Mouse (Mus musculus): ENCODE results near the gene Itpk1. TPM values are rescaled to one million over a fixed set of nuclear protein-coding genes. Genes with fewer than 3 reads are reported as not detected.
A peak's percentile ranks its signal among the peaks of the same experiment; 100 is the strongest.

Gene Itpk1
- polyA plus RNA-seq (2015; fragmentation: Nextera tagmentation; extraction: Ambion mirVana): 4.8 and 5.5 TPM in 2 replicates

DNA sequence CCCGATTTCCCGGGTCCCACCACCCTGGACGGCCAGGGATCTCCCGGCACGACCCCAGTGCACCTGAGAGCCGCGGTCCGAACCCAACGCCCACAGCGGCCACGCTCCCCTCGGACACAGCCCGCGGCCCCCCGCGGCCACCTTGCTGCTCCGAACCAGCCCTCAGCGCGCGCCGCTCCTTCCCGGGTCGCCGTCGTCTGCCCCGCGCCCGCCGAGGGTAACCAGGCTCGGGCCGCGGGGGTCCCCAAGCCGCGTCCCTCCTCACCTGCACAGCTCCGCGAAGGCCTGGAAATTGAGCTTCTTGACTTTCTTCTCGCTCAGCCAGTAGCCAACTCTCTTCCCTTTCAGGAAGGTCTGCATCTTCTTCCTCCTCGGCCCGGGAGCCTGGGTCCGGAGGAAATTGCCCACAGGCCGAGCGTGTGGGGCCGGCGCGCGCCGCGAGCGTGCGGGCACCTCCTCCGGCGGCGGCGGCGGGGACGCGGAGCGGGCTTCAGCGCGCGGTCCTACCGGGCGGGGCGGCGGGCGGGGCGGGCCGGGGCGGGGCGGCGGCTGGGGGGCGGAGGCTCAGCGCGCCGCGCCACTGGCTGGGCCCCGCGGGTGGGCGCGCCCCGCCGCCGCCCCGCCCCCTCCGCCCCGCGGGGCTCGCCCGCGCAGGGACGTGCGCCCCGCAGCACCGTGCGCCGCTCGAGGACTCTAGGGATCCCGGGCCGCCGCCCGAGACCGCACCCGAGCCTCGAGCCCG lies at the start of gene Itpk1:
Gene Itpk1 (minus strand): TSS at position 474 of the 742 bp plus-strand sequence.
- H3K27me3 ChIP-seq (ENCODE audit: control insufficient read depth, insufficient read depth, low read depth, low read length): peaks cover 8% of the 10 kb centered on the region
- H3K36me3 ChIP-seq (ENCODE audit: control insufficient read depth, insufficient read depth): no peaks in the 10 kb centered on the region
- peak; percentile 97 for ATAC-seq (ENCODE audit: low read depth)
- H3K9me3 ChIP-seq (replicated peaks; ENCODE audit: control insufficient read depth, low read length): no peaks in the 10 kb centered on the region
- H3K4me1 ChIP-seq (ENCODE audit: control insufficient read depth, low read depth, low read length): peaks cover 32% of the 10 kb centered on the region
- WGBS (ENCODE audit: insufficient replicate concordance): under 1% methylated on average over 55 of the region's 105 CpGs
- peak within 1 kb of the TSS; percentile 84 for H3K27ac ChIP-seq (ENCODE audit: low read length)
- peak within 1 kb of the TSS; percentile 99 for H3K4me2 ChIP-seq (ENCODE audit: low read depth, low read length)
- H3K4me3 ChIP-seq (ENCODE audit: low read depth, low read length): peak within 1 kb of the TSS; percentile 76
- peak within 1 kb of the TSS; percentile 78 for H3K9ac ChIP-seq (ENCODE audit: low read depth, low read length)

DNA sequence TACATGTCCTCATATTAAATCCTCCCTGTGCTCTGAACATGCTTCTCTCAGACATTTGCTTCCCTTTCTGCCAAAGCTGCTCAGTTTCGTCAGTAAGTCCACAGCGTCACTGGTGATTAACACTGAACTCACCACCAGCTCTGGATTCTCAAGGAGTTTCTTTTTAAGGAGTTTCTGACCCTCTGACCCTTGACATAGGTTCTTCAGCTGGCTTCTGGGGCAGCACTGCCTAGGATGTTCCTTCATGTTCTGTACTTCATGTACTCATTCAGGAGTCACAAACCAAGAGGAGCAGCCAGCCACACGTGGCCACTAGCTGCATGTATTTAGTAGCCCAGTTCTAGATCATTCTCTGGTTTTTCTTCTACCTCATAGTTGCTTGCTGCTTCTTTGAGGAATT lies 43.5 kb upstream of the Itpk1 start:
- H3K9ac ChIP-seq (ENCODE audit: low read depth, low read length): no peak overlapping the region
- H3K27me3 ChIP-seq (ENCODE audit: control insufficient read depth, insufficient read depth, low read depth, low read length): no peaks in the 10 kb centered on the region
- H3K4me2 ChIP-seq (ENCODE audit: low read depth, low read length): no peak overlapping the region
- H3K9me3 ChIP-seq (replicated peaks; ENCODE audit: control insufficient read depth, low read length): no peaks in the 10 kb centered on the region
- H3K27ac ChIP-seq (ENCODE audit: low read length): no peak overlapping the region
- WGBS (ENCODE audit: insufficient replicate concordance): 68% methylated on average over 3 of the region's 3 CpGs
- no peak for ATAC-seq (ENCODE audit: low read depth)
- H3K36me3 ChIP-seq (ENCODE audit: control insufficient read depth, insufficient read depth): 0 out of 2 replicates have a peak, but pooled peaks cover 4% of the 10 kb centered on the region
- H3K4me3 ChIP-seq (ENCODE audit: low read depth, low read length): no peak overlapping the region
- H3K4me1 ChIP-seq (ENCODE audit: control insufficient read depth, low read depth, low read length): peaks cover 12% of the 10 kb centered on the region

DNA sequence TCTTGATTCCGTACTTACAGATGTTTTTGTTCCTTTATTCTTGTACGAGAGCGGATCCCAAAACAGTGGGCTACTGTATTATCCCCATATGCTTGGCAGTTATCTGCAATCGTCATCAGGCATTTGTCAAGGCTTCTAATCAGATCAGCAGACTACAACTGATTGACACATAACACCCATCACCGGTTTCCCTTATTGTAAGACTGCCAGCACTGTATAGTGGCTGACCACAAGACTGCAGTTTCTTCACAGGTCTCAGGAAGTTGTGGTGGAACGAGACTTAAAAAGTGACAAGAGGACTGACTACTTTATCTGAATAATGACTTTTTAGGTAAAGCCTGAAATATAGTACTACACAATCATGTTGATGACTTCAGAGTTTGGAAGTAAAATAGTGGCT lies 40.1 kb upstream of the Itpk1 start:
- H3K9me3 ChIP-seq (replicated peaks; ENCODE audit: control insufficient read depth, low read length): no peaks in the 10 kb centered on the region
- H3K4me3 ChIP-seq (ENCODE audit: low read depth, low read length): peak overlapping the region; percentile 93
- WGBS (ENCODE audit: insufficient replicate concordance): 15% methylated on average over 6 of the region's 6 CpGs
- H3K27ac ChIP-seq (ENCODE audit: low read length): peak overlapping the region; percentile 94
- H3K9ac ChIP-seq (ENCODE audit: low read depth, low read length): peak overlapping the region; percentile 91; the same call in 1 of the 2 replicates
- no peak for ATAC-seq (ENCODE audit: low read depth)
- 0 out of 2 replicates have a peak, but pooled peaks cover 4% of the 10 kb centered on the region for H3K36me3 ChIP-seq (ENCODE audit: control insufficient read depth, insufficient read depth)
- H3K27me3 ChIP-seq (ENCODE audit: control insufficient read depth, insufficient read depth, low read depth, low read length): no peaks in the 10 kb centered on the region
- peak overlapping the region; percentile 95 for H3K4me2 ChIP-seq (ENCODE audit: low read depth, low read length)
- H3K4me1 ChIP-seq (ENCODE audit: control insufficient read depth, low read depth, low read length): peaks cover 24% of the 10 kb centered on the region

DNA sequence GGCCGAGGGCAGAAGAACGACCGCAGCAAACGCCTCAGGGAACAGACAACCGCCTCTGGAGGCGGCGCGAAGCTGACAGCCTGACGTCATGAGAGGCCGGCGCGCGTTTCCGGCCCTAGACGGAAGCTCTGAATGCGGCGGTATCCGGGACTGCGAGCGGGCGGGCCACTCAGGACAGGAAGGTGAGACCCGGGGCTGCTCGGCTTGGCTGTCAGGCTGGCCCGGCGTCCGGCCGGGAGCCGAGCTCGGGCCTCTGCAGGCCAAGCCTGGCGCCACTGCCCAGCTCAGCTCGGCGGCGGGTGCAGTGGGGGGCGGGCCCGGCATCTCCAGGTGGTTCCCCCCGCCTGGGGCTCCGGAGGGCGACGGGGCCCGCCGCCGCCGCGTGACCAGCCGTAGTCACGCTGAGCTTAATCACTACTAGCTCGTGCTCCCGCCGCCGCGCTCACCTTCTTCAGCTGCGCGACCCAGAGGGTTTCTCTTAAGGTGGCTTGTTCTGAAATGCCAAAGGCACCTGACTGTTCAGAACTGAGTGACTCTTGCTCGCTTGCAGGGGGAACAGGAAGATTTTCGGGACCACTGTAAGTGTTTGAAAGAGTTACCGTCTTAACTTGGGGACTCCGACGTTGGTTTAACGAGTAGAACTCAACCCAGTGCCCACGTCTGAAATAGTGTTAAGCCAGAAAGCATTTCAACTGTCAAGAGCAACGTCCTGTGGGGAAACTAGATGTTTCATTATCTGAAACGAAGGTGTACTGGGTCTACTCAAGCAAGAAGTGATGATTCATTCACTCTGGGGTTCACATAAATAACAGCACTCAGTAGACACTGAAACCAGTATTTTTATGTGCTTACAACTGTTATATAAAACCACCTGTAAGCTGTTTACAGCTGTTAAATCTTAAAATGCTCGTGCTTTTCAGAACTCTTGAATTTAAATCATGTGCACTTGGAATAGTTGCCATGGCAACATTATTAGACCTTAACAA lies 39.2 kb upstream of the Itpk1 start, which contains the start of the genes Moap1 and Tmem251:
Gene Moap1 (minus strand): TSS at position 73 of the 986 bp plus-strand sequence.
Gene Tmem251 (plus strand): TSS at position 174 of the 986 bp plus-strand sequence.
- Histone ChIP-seq H3K27me3 (ENCODE audit: control insufficient read depth, insufficient read depth, low read depth, low read length) (no peaks in the 10 kb centered on the region), H3K36me3 (ENCODE audit: control insufficient read depth, insufficient read depth) (0 out of 2 replicates have a peak, but pooled peaks cover 4% of the 10 kb centered on the region), H3K9me3 (replicated peaks; ENCODE audit: control insufficient read depth, low read length) (no peaks in the 10 kb centered on the region), H3K4me2 (ENCODE audit: low read depth, low read length) (peak within 1 kb of the TSS; percentile 95), H3K27ac (ENCODE audit: low read length) (peak within 1 kb of the TSS; percentile 94), H3K4me1 (ENCODE audit: control insufficient read depth, low read depth, low read length) (peaks cover 24% of the 10 kb centered on the region), H3K9ac (ENCODE audit: low read depth, low read length) (peak within 1 kb of the TSS; percentile 91), H3K4me3 (ENCODE audit: low read depth, low read length) (peak within 1 kb of the TSS; percentile 93)
- peak; percentile 97 for ATAC-seq (ENCODE audit: low read depth)
- under 1% methylated on average over 62 of the region's 63 CpGs for WGBS (ENCODE audit: insufficient replicate concordance)

DNA sequence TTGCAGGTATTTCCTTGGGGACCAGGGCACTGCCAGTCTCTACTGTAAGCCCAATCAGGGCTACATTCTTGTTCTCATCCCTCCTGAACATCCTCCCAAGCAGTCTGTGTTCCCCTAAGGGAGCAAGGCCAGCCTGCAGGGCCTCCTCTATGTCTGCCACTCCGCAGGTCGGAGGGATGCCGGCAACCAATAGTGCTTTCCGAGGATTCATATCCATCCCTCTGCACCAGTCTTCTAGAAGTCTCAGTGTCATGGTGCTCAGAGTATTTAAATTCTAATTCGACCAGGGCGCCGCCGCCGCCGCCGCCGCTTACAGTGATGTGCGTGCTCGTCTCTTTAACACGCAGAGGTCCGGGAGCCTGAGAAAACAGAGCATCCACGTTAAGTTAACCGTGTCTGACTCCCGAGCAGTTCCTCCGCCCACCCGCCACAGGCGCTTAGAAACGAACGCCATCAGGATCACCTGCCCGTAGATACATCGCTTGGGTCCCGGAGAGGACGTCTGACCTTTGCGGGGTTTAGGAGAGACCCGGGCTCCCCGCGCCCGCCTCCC lies 38.4 kb upstream of the Itpk1 start:
- ATAC-seq (ENCODE audit: low read depth): peak; percentile 40
- WGBS (ENCODE audit: insufficient replicate concordance): under 1% methylated on average over 33 of the region's 33 CpGs
- Histone ChIP-seq H3K27ac (ENCODE audit: low read length) (peak overlapping the region; percentile 94), H3K4me2 (ENCODE audit: low read depth, low read length) (peak overlapping the region; percentile 95), H3K27me3 (ENCODE audit: control insufficient read depth, insufficient read depth, low read depth, low read length) (no peaks in the 10 kb centered on the region), H3K4me1 (ENCODE audit: control insufficient read depth, low read depth, low read length) (peaks cover 22% of the 10 kb centered on the region), H3K9ac (ENCODE audit: low read depth, low read length) (peak overlapping the region; percentile 91), H3K4me3 (ENCODE audit: low read depth, low read length) (peak overlapping the region; percentile 93), H3K36me3 (ENCODE audit: control insufficient read depth, insufficient read depth) (0 out of 2 replicates have a peak, but pooled peaks cover 1% of the 10 kb centered on the region), H3K9me3 (replicated peaks; ENCODE audit: control insufficient read depth, low read length) (no peaks in the 10 kb centered on the region)

DNA sequence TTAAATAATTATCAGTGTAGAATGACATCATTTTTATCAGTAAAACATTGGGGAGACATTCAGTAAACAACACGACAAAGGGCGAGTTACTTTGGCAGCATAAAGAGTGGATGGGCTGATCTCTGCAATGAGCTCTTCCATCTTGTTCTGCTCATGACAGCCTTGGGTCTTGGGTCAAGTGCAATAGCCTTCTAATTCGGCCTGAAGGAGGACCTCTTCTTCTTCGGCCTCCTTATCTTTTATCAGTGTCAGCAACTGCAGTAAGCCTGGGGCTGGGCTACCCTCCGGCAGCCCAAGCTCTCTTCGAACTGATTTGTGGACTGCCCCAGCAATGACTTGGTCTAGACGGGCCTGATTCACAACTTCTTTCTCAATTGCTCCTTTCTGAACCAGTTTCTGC lies 37.3 kb upstream of the Itpk1 start:
- Histone ChIP-seq H3K4me2 (ENCODE audit: low read depth, low read length) (no peak overlapping the region), H3K27me3 (ENCODE audit: control insufficient read depth, insufficient read depth, low read depth, low read length) (no peaks in the 10 kb centered on the region), H3K36me3 (ENCODE audit: control insufficient read depth, insufficient read depth) (no peaks in the 10 kb centered on the region), H3K9ac (ENCODE audit: low read depth, low read length) (no peak overlapping the region), H3K9me3 (replicated peaks; ENCODE audit: control insufficient read depth, low read length) (no peaks in the 10 kb centered on the region), H3K27ac (ENCODE audit: low read length) (no peak overlapping the region), H3K4me1 (ENCODE audit: control insufficient read depth, low read depth, low read length) (peaks cover 22% of the 10 kb centered on the region), H3K4me3 (ENCODE audit: low read depth, low read length) (no peak overlapping the region)
- ATAC-seq (ENCODE audit: low read depth): no peak
- 48% methylated on average over 7 of the region's 7 CpGs for WGBS (ENCODE audit: insufficient replicate concordance)

DNA sequence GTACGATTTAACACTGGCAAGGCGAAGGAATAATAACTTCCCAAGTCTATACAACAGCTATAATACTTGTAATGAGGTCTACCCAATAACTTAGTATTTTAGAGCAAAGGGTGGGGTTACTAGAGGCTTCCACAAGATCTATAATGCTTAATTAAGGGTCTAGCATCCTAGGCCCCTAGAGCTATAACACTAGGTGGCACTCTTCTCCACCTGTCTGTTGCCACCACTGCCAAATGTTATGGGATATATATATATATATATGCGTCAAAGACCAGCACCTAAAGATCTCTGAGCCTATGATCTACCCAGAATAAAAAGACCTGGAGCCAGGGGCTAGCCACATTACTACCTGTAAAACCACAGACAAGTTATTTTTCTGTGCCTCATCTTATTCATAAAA lies 35.6 kb upstream of the Itpk1 start:
- no peak for ATAC-seq (ENCODE audit: low read depth)
- WGBS (ENCODE audit: insufficient replicate concordance): 48% methylated on average over 3 of the region's 3 CpGs

DNA sequence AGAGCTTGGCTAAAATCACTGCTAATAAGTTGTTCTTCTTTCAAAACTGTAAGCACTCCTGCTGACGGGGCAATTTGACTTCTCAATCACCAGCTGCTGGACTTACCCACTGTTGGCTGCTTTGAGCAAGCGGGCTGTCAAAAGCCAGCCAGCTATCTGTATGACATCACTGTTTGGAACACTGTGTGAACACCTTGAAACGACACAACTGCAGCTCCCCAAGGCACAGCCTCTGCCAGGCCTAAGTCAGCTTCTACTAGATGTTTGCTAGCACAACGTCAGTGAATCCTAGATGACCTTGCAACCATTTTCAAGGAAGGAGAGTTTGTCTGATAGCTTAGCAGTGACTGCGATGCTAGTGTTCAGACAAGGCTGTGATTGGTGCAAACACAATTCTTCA lies 34.4 kb upstream of the Itpk1 start:
- ATAC-seq (ENCODE audit: low read depth): no peak
- no peaks in the 10 kb centered on the region for H3K27me3 ChIP-seq (ENCODE audit: control insufficient read depth, insufficient read depth, low read depth, low read length)
- H3K4me3 ChIP-seq (ENCODE audit: low read depth, low read length): no peak overlapping the region
- no peaks in the 10 kb centered on the region for H3K36me3 ChIP-seq (ENCODE audit: control insufficient read depth, insufficient read depth)
- no peaks in the 10 kb centered on the region for H3K9me3 ChIP-seq (replicated peaks; ENCODE audit: control insufficient read depth, low read length)
- H3K4me1 ChIP-seq (ENCODE audit: control insufficient read depth, low read depth, low read length): peaks cover 12% of the 10 kb centered on the region
- no peak overlapping the region for H3K4me2 ChIP-seq (ENCODE audit: low read depth, low read length)
- WGBS (ENCODE audit: insufficient replicate concordance): 68% methylated on average over 5 of the region's 5 CpGs
- H3K27ac ChIP-seq (ENCODE audit: low read length): no peak overlapping the region
- no peak overlapping the region for H3K9ac ChIP-seq (ENCODE audit: low read depth, low read length)

More for the DNA sequence above, 35.6 kb upstream of the Itpk1 start:
- Histone ChIP-seq H3K36me3 (ENCODE audit: control insufficient read depth, insufficient read depth) (no peaks in the 10 kb centered on the region), H3K27ac (ENCODE audit: low read length) (no peak overlapping the region), H3K9ac (ENCODE audit: low read depth, low read length) (no peak overlapping the region), H3K4me3 (ENCODE audit: low read depth, low read length) (no peak overlapping the region), H3K4me2 (ENCODE audit: low read depth, low read length) (no peak overlapping the region), H3K9me3 (replicated peaks; ENCODE audit: control insufficient read depth, low read length) (no peaks in the 10 kb centered on the region), H3K27me3 (ENCODE audit: control insufficient read depth, insufficient read depth, low read depth, low read length) (no peaks in the 10 kb centered on the region), H3K4me1 (ENCODE audit: control insufficient read depth, low read depth, low read length) (peaks cover 20% of the 10 kb centered on the region)
